Mouse (Mus musculus) c-Kit-negative CD71-positive TER-119-positive erythroid progenitor cells, embryonic 14.5 days (primary cell): ENCODE results near the gene Pde6h.

ENCODE experiments used
- DNase-seq: peaks from one replicate; pipeline ENCODE4 v3.0.0-alpha.2; 2013; ENCODE audit warnings: low read depth, low spot score

Pde6h gene

GRCm38 (mm10) chr6:136910247-136910890, 13.3 kb upstream of the Pde6h start:
- DNase-seq: no peak

GRCm38 (mm10) chr6:136912751-136913265, 10.8 kb upstream of the Pde6h start:
- DNase-seq: no peak

- no peak for DNase-seq
These were observed 10.1 kb upstream of the Pde6h start for GRCm38 (mm10) chr6:136913384-136914126.

GRCm38 (mm10) chr6:136914234-136914633, 9.4 kb upstream of the Pde6h start:
- DNase-seq: no peak

- DNase-seq: no peak
These were observed 7.8 kb upstream of the Pde6h start for GRCm38 (mm10) chr6:136915721-136916395.

- DNase-seq: no peak
These were observed 5.7 kb upstream of the Pde6h start for GRCm38 (mm10) chr6:136917885-136918284.

- no peak for DNase-seq
These were observed 3.0 kb upstream of the Pde6h start for GRCm38 (mm10) chr6:136920320-136921257.

GRCm38 (mm10) chr6:136921601-136922000, 2.0 kb upstream of the Pde6h start:
- DNase-seq: no peak

GRCm38 (mm10) chr6:136922080-136922479, 1.6 kb upstream of the Pde6h start, which contains the start of gene Erp27:
Gene Erp27, minus strand, starts transcription at chr6:136922180.
- no peak for DNase-seq

- no peak for DNase-seq
These were observed 761 bp upstream of the Pde6h start for GRCm38 (mm10) chr6:136922871-136923270.

- no peak for DNase-seq
These were observed 1.4 kb downstream of the Pde6h start for GRCm38 (mm10) chr6:136925049-136925448.

GRCm38 (mm10) chr6:136927626-136928025, 4.0 kb downstream of the Pde6h start:
- no peak for DNase-seq

GRCm38 (mm10) chr6:136930677-136931076, 7.0 kb downstream of the Pde6h start:
- no peak for DNase-seq

GRCm38 (mm10) chr6:136931246-136931645, 7.6 kb downstream of the Pde6h start:
- DNase-seq: no peak

GRCm38 (mm10) chr6:136934068-136934467, 10.4 kb downstream of the Pde6h start:
- no peak for DNase-seq

GRCm38 (mm10) chr6:136935233-136935632, 11.6 kb downstream of the Pde6h start:
- DNase-seq: no peak

GRCm38 (mm10) chr6:136936361-136936760, 12.7 kb downstream of the Pde6h start:
- no peak for DNase-seq

GRCm38 (mm10) chr6:136937117-136937516, 13.5 kb downstream of the Pde6h start:
- DNase-seq: no peak

- DNase-seq: no peak
These were observed 14.9 kb downstream of the Pde6h start for GRCm38 (mm10) chr6:136938331-136939126.
